Mouse (Mus musculus): ENCODE results near the gene Aars.

GRCm38 (mm10) chr8:111027391-111027937 is 5.5 kb upstream of the Aars start:
- no peak for TF ChIP-seq CTCF (IDR thresholded peaks at IDR 0.05; ENCODE audit: borderline replicate concordance, insufficient read depth, low read length)
- TF ChIP-seq POLR2A (IDR thresholded peaks at IDR 0.05; ENCODE audit: low read depth, low read length), result peak; percentile 77
